Mouse (Mus musculus) heart, postnatal 0 days (tissue): ENCODE data around the gene Myo16. TPM values are rescaled to one million over a fixed set of nuclear protein-coding genes. Genes with fewer than 3 reads are reported as not detected.

Experiments used
- ATAC-seq: fragments of 200-750 bp; cut with Nextera tagmentation; 2 replicates; pipeline ENCODE4 v1.8.0; 2017; ENCODE audit warnings: low read depth, moderate number of reproducible peaks, moderate library complexity; ENCODE audit not compliant: insufficient read depth
- DNase-seq: peaks from one replicate; pipeline ENCODE4 v3.0.0-alpha.2; 2016; ENCODE audit warnings: low spot score
- H3K27ac ChIP-seq: fragments of 300-500 bp; sonication (generic); 2 replicates; pipeline ENCODE4 v1.5.1; 2014; ENCODE audit warnings: low read depth, mild to moderate bottlenecking
- H3K27me3 ChIP-seq: fragments of 300-500 bp; sonication (generic); 2 replicates; pipeline ENCODE4 v1.6.1; 2014; ENCODE audit warnings: low read length, mixed read lengths; ENCODE audit not compliant: control insufficient read depth, insufficient read depth
- H3K36me3 ChIP-seq: fragments of 300-500 bp; sonication (generic); replicated peaks from 2 replicates; pipeline ENCODE4 v1.6.1; 2014; ENCODE audit warnings: low read length, mixed read lengths; ENCODE audit not compliant: control insufficient read depth, insufficient read depth
- H3K4me1 ChIP-seq: fragments of 300-500 bp; sonication (generic); 2 replicates; pipeline ENCODE4 v1.6.1; 2014; ENCODE audit warnings: antibody characterized with exemption; ENCODE audit not compliant: control insufficient read depth, insufficient read depth
- H3K4me2 ChIP-seq: fragments of 300-500 bp; sonication (generic); 2 replicates; pipeline ENCODE4 v1.6.1; 2014; ENCODE audit warnings: low read depth, mild to moderate bottlenecking, low read length, moderate library complexity
- H3K4me3 ChIP-seq: fragments of 300-500 bp; sonication (generic); 2 replicates; pipeline ENCODE4 v1.5.1; 2014; ENCODE audit warnings: low read depth, low read length
- H3K9ac ChIP-seq: fragments of 300-500 bp; sonication (generic); replicated peaks from 2 replicates; pipeline ENCODE4 v1.6.1; 2014; ENCODE audit warnings: low read depth, low read length, mixed read lengths
- H3K9me3 ChIP-seq: fragments of 300-500 bp; sonication (generic); replicated peaks from 2 replicates; pipeline ENCODE4 v1.6.1; 2016; ENCODE audit warnings: low read length; ENCODE audit not compliant: control insufficient read depth
- CTCF ChIP-seq: IDR thresholded peaks from 2 replicates; pipeline ENCODE4 v1.5.1; 2016; ENCODE audit warnings: antibody characterized with exemption, control low read depth, low read depth
- EP300 ChIP-seq: IDR thresholded peaks from 2 replicates; pipeline ENCODE4 v1.6.1; 2016; ENCODE audit warnings: antibody characterized with exemption, low read depth
- WGBS: fragments of 180-500 bp; shearing (Covaris S2); extraction: QIAGEN DNeasy Blood & Tissue Kit; methylation state at CpG from one replicate; pipeline ENCODE4 v1.1.7; 2014; 5-methylcytosine and 5-hydroxymethylcytosine counted together
- polyA plus RNA-seq: library from polyadenylated mRNA; unstranded; fragments of >200 nt; fragmentation: Nextera tagmentation; extraction: Ambion mirVana; gene quantifications from 2 replicates; pipeline ENCODE4 v1.2.1, GENCODE M21; 2015
- total RNA-seq: library from RNA; depleted of rRNA; stranded (reverse); fragments of >200 nt; gene quantifications from 2 replicates; pipeline ENCODE4 v1.2.3, GENCODE M21; 2014; ENCODE audit warnings: low replicate concordance

Gene Myo16
- total and polyA plus RNA-seq, 2 experiments from 2014 or later: not detected

GRCm38 (mm10) chr8:10664861-10665543 is 511.3 kb downstream of the Myo16 start:
- no peak overlapping the region for H3K27ac ChIP-seq
- no peaks in the 10 kb centered on the region for H3K9me3 ChIP-seq
- H3K27me3 ChIP-seq: no peaks in the 10 kb centered on the region
- H3K4me2 ChIP-seq: no peak overlapping the region
- peak; percentile 55 for ATAC-seq
- H3K4me3 ChIP-seq: no peak overlapping the region
- WGBS: 29% methylated on average over 13 of the region's 13 CpGs
- H3K9ac ChIP-seq: no peak overlapping the region
- DNase-seq: peak; percentile 57
- H3K36me3 ChIP-seq: no peaks in the 10 kb centered on the region
- no peak for TF ChIP-seq CTCF
- no peak for TF ChIP-seq EP300
- H3K4me1 ChIP-seq: peaks cover 11% of the 10 kb centered on the region; the same call in 1 of the 2 replicates

- Histone ChIP-seq H3K4me1 (peaks cover 11% of the 10 kb centered on the region; the same call in 1 of the 2 replicates), H3K9me3 (no peaks in the 10 kb centered on the region)
- 30% methylated on average over 4 of the region's 4 CpGs for WGBS
Measured at GRCm38 (mm10) chr8:10665821-10666283, 512.1 kb downstream of the Myo16 start.

GRCm38 (mm10) chr8:10671862-10672548 is 518.3 kb downstream of the Myo16 start:
- 46% methylated on average over 2 of the region's 2 CpGs for WGBS

More at GRCm38 (mm10) chr8:10665821-10666283, 512.1 kb downstream of the Myo16 start:
- no peak overlapping the region for H3K4me2 ChIP-seq
- H3K27ac ChIP-seq: no peak overlapping the region
- no peaks in the 10 kb centered on the region for H3K36me3 ChIP-seq
- ATAC-seq (no peak), DNase-seq (no peak)
- no peaks in the 10 kb centered on the region for H3K27me3 ChIP-seq
- H3K9ac ChIP-seq: no peak overlapping the region
- no peak overlapping the region for H3K4me3 ChIP-seq
- TF ChIP-seq EP300: no peak
- no peak for TF ChIP-seq CTCF

GRCm38 (mm10) chr8:10677840-10678410 is 524.2 kb downstream of the Myo16 start:
- no peak overlapping the region for H3K27ac ChIP-seq
- DNase-seq (no peak), ATAC-seq (no peak)
- no peaks in the 10 kb centered on the region for H3K4me1 ChIP-seq
- no peaks in the 10 kb centered on the region for H3K36me3 ChIP-seq
- no peak for TF ChIP-seq EP300
- TF ChIP-seq CTCF: no peak
- no peaks in the 10 kb centered on the region for H3K27me3 ChIP-seq
- no peak overlapping the region for H3K4me3 ChIP-seq
- 81% methylated on average over 9 of the region's 9 CpGs for WGBS
- no peak overlapping the region for H3K9ac ChIP-seq
- H3K9me3 ChIP-seq: no peaks in the 10 kb centered on the region
- no peak overlapping the region for H3K4me2 ChIP-seq

More at GRCm38 (mm10) chr8:10671862-10672548, 518.3 kb downstream of the Myo16 start:
- no peaks in the 10 kb centered on the region for H3K27me3 ChIP-seq
- H3K4me2 ChIP-seq: no peak overlapping the region
- no peaks in the 10 kb centered on the region for H3K36me3 ChIP-seq
- no peak overlapping the region for H3K27ac ChIP-seq
- DNase-seq (no peak), ATAC-seq (no peak)
- H3K9ac ChIP-seq: no peak overlapping the region
- no peak overlapping the region for H3K4me3 ChIP-seq
- no peaks in the 10 kb centered on the region; the same call in 1 of the 2 replicates for H3K9me3 ChIP-seq
- no peaks in the 10 kb centered on the region for H3K4me1 ChIP-seq
- TF ChIP-seq CTCF (no peak), EP300 (no peak)

- Histone ChIP-seq H3K27ac (no peak overlapping the region), H3K36me3 (no peaks in the 10 kb centered on the region), H3K9ac (no peak overlapping the region), H3K4me1 (no peaks in the 10 kb centered on the region), H3K9me3 (no peaks in the 10 kb centered on the region), H3K4me3 (no peak overlapping the region), H3K27me3 (no peaks in the 10 kb centered on the region), H3K4me2 (no peak overlapping the region)
- TF ChIP-seq EP300: no peak
- TF ChIP-seq CTCF: no peak
- WGBS: 73% methylated on average over 7 of the region's 7 CpGs
- ATAC-seq (no peak), DNase-seq (no peak)
Measured at GRCm38 (mm10) chr8:10681926-10682325, 528.2 kb downstream of the Myo16 start.
